Mouse (Mus musculus) olfactory bulb, adult 2 months (tissue): Measurements from ENCODE around the gene Add1.

Experiments used
- CTCF ChIP-seq: fragments of 200-500 bp; IDR thresholded peaks from 2 replicates; pipeline ENCODE4 v1.5.1; 2012; ENCODE audit warnings: low read depth, mild to moderate bottlenecking, low read length, moderate library complexity; ENCODE audit not compliant: insufficient read depth
- POLR2A ChIP-seq: fragments of 200-500 bp; IDR thresholded peaks from 2 replicates; pipeline ENCODE4 v1.6.1; 2012; ENCODE audit warnings: mild to moderate bottlenecking, low read depth, low read length, moderate library complexity; ENCODE audit not compliant: insufficient read depth

DNA sequence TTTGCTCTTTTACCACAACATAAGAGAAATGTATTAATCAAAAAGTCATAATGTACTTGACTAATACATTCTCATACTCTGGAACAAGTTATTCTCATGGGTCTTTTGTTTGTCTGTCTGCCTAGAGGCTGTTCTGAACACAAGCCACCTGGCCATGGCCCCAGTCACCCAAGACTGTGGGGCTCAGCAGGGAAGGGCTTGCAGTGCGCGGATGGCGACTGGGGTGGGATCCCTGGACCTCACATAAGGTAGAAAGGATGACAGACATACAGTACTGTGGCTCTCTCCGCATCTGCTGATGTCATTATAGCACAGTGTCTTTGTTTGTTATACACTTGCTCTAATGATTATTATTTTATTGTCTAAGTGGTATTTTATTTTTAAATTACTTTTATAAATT lies 17.2 kb downstream of the Add1 start:
- TF ChIP-seq CTCF = no peak
- TF ChIP-seq POLR2A = no peak
